Mouse (Mus musculus) regulatory T cell (primary cell): Measurements from ENCODE around the gene Rbbp5.

Experiments
- in situ Hi-C: fragments of 300-600 bp; cut with MboI, MseI; formaldehyde crosslinking; loops from one replicate; pipeline ENCODE4 v1.15.1; 2025; ENCODE audit warnings: high pct_unique_total_duplicates

Gene Rbbp5

DNA sequence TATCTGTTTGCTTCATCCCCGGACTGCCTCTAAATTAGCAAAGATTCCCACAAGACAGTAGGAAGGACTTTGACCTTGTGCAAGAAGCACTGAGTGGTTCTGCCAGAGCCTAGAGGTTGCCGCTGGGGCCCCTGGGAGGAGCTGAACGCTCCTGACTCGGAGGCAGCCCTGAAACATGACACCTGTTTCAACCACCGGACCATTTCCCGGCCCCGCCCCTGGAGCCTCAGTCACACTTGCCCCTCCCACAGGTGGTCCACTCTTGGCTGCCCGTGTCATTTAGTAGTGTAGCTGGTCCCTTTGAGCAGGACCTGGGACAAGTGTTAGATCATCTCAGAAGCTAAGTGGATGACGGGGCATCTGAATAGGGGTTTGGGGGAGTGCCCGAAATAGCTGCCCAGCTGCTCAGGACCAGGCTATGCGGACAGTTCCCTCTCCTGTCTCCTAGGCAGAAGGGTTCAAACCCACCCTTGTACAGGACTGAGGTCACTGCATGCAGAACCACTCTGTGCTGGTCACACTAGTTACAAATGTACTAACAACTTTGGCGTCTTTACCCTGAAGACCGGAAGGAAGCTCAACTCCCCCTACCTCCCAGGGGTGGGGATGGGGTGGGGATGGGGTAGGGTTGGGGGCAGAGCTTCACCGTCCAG is 64.1 kb downstream of the Rbbp5 start:
- in situ Hi-C loops, result no loop called here

DNA sequence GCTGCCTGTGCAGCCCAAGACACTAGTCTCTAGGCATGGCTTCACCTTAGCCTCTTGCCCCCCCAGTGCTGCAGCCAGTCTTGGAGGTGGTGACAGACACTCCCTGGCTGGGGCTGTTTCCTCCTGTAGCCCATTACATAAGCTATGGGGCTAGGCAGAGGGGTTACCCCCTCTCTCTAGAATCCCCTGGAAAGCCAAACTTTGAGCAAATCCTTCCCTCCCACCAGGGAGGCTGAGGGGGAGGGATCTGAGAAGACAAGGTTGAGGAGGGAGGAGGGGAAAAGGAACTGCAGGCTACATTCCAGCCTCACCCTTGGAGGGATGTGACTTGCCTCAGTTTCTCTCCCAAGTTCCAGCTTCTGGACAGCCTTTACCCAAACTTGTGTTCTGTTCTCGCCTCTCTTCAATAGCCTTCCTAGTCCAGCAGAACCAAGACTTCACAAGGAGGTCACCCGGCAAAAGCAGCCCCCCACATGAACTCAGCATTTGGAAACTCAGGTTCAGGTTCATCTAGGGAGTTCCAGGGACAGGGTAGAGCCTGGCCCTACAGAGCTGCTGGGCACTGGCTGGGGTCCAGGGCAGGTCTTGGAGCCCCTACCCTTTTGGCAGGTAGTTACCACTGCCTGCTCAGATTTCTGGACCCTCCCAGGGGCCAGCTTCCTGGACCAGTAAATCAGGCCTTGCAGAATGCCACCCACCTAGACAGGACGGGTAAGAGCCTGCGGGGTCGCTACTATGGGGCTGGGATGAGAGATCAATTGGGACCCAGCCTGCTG is 64.8 kb downstream of the Rbbp5 start:
- in situ Hi-C loops, result no loop called here

DNA sequence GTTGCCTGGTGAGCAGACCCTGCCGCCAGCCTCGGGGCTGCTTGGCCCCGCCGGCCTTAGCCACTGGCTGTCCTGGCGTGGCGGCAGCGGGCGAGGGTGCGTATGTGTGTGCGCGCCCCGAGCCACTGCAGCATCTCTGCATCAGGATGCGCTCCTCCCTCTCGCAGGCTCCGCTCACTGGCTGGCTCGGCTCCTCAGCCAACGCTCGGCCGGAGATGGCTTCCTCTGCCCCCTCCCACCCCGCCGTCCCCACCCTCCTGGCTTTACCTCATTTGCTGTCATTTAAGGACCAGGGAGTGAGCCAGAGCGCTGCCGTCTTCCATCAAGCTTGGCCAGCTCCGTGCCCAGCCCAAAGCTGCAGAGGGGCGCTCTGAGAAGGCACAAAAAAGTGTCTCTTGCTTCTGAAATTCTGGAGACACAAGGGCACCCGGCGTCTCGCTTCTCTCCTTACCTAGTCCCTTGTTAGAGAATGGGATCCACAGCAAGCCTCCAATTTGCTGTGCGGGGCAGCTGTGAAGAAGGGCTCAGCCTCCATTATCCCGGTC is 65.7 kb downstream of the Rbbp5 start, which contains the start of gene Cntn2:
Cntn2 (minus strand) TSS at position 495 of the 545 bp plus-strand sequence.
- in situ Hi-C loops, result no loop called here

DNA sequence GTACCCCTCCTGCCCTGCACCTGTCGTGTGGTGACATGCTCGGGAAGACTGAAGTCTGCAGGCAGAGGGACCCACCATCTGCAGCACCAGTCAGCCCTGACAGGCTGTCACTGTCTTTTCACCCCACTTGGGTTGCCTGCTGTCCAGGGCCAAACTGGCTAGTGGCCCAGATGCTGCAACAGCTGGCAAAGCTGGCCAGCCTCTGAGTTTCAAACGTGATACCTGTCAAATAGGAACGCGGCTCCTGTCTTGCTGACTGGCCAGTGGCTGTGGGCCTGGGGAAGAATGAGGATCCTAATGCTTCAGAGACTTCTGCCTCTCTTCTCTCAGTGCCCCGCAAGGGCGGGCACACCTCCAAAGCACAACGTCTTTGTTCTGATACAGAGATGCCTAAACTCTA is 66.6 kb downstream of the Rbbp5 start:
- in situ Hi-C loops, result no loop called here
